Mouse (Mus musculus): ENCODE data around the gene Mmp23.

Gene Mmp23

GRCm38 (mm10) chr4:155601091-155601996, 51.8 kb downstream of the Mmp23 start, which contains the start of gene Slc35e2:
Slc35e2 (plus strand) TSS chr4:155601416.
- DNase-seq, result peak; percentile 99
